Mouse (Mus musculus): ENCODE measurements around the gene Plekha6. TPM values are rescaled to one million over a fixed set of nuclear protein-coding genes. Genes with fewer than 3 reads are reported as not detected.

The Plekha6 gene
- polyA plus RNA-seq, 1 experiment = 0.54 TPM

DNA sequence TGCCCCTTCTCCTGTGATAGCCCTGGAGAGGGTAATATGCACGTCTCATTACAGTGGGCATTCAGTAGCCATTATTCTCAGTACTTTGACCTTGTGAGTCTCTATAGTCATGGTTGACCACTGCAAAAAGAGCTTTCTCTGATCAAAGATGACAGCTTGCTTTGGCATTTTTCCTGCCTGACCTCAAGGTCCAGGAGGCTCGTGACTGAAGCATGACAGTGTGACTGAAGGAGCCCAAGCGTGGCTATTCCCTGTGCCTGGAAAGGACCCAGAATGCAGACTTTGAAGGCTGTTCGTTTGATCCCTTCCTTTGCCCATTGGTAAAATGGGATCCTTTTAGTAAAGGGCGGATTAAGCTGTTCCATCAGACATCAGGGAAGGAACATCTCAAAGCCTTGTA lies 71.9 kb downstream of the Plekha6 start:
- TF ChIP-seq GATA1 (IDR thresholded peaks at IDR 0.05; ENCODE audit: low read length) = no peak

GRCm38 (mm10) chr1:133236693-133237440 lies 72.9 kb downstream of the Plekha6 start:
- no peak for TF ChIP-seq GATA1 (IDR thresholded peaks at IDR 0.05; ENCODE audit: low read length)

- no peak for TF ChIP-seq GATA1 (IDR thresholded peaks at IDR 0.05; ENCODE audit: low read length)
These were observed 73.7 kb downstream of the Plekha6 start for GRCm38 (mm10) chr1:133237670-133238069.

DNA sequence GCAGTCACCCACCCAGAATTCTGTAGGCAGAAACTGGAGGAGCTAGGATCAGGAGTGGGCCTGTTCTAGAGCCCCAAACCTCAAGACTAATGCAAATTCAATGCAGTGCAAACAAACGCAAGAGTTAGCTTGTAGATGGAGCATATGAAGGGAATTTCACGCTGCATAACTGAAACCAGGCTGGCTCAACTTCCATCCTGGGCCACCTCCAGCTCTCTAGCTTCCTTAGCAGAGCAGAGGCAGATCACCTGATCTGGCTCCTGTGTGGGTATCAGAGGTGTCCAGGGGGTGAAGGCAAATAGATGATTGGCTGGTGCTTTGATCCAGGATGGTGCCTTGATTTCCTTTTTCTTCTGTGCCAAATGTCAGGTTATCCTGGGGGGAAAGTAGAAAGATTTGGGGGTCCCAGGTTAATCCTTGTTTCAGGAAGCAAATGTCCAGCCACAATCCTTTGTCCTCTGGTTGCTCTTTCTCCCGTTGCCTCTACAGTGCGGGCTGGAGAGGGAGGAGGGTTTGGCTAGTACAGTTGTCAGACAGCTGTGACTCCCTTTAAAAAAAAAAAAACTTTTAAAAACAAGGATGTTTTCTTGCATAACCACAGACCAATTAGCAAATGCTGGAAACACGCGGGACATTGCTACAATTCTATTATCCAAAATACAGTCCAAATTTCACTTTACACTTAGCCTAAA lies 75.3 kb downstream of the Plekha6 start:
- no peak for TF ChIP-seq GATA1 (IDR thresholded peaks at IDR 0.05; ENCODE audit: low read length)

DNA sequence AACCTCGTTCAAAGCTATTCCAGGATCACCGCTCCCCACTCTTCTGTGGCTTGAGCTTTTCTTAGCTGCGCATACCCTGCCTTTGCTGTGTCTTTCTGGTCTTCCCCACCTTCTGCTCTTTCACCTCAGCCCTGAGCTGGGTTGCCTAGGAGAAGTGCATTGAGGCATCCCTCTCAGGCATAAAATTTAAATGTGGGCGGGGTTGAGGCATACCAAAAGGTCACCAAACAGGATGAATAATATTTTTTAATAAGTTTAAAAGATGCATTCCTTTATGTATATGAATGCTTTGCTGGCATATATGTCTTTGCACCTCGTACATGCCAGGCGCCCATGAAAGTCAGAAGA lies 75.8 kb downstream of the Plekha6 start:
- no peak for TF ChIP-seq GATA1 (IDR thresholded peaks at IDR 0.05; ENCODE audit: low read length)

DNA sequence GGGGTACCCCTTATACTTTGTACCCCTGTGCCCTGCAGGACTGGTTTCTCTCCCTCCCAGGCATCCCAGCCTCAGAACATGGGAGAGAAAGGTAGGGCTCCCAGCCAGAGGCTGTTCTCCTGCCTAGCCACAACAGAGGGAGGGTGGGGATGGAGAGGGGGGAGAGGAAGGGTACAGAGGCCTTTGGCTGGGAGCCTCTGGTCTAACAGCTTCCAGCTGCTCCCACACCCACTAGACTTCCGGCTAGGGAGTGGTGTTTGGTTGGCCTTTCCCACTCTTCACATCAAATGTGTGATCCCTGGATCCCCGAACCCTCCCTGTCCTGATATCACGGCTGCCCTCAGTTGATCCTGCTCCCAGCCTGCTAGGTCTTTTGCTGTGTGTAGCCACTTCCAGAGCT lies 76.9 kb downstream of the Plekha6 start:
- TF ChIP-seq GATA1 (IDR thresholded peaks at IDR 0.05; ENCODE audit: low read length) = no peak

GRCm38 (mm10) chr1:133244668-133245067 lies 80.7 kb downstream of the Plekha6 start:
- peak; percentile 96 for TF ChIP-seq GATA1 (IDR thresholded peaks at IDR 0.05; ENCODE audit: low read length)

DNA sequence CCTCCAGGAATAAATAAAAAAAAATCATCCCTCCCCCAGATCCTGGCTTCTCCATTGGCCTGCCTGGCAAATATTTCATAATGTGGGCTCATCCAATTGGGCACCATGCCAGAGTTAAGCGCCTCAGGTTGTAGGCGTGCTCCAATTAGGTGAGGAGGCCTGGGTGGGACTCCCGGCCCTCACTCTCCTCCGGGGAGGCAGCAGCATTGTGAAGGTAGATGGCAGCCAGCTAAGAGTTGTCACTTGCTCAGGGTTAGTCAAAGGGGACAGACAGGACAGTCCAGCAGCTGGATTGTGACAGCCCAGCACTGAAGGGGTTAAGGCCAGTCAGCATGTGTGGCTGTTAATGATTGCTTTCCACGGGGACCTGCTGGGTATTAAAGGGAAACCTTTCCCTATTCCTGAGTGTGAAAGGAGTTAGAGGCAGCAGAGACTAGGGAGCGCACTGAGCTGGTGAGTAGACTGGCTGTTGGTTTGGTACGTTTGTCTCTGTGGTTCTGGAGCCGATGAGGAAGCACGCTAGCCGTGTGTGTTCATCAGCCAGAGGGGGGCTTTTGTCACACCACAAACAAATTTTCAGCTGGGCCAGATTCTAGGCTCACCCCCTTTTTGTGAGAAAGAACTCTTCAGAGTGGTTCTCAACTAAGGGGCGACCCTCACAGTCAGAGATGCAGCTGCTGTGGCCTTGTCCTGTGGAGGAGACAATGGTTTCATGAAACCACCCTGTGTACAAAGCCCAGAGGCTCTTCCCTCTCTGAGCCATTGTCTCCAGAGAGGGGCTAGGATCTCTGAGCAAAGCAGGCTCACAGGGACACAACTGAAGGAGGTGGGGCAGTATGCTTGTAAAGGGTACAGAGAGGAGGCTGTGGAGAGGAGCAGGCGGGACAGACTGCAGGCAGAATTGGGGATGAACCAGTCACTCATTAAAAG lies 81.9 kb downstream of the Plekha6 start:
- TF ChIP-seq GATA1 (IDR thresholded peaks at IDR 0.05; ENCODE audit: low read length) = no peak

DNA sequence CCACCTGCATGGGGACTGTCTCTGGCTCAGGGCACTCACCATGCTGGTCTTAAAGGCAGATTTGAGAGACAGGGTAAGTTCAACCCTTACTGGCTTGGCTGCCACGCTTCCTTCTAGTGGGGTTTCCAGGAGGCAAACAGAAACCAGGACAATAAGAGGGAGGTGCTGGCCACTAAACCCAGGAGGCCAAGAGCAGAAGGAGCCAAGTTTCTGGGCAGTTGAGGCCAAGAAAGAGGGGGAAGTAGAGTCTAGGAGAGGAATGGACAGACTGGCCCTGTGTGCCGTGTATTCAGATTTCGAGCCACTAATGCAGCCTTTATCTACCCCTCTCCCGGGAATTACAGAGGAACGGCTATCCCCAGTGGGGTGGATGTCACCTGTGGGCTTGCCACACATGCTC lies 83.2 kb downstream of the Plekha6 start:
- TF ChIP-seq GATA1 (IDR thresholded peaks at IDR 0.05; ENCODE audit: low read length) = no peak

DNA sequence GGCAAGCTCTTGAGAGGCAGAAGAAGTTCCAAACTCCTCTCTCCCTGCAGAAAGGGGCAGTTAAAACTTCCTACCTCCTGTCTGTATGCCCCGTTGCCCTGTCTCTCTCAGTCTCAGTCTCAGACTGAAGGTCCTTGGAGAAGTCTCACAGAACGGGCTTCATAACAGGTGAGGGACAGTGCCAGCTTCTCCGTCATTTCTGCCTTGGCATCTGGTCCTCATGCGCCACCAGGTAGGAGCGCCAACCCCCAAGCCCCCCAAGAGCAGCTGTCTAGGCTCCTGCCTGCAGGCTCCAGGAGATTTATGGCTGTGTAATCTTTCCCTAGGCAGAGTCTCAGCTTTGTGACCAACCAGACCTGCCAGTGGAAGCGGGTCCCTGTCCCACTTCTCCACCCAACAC lies 86.8 kb downstream of the Plekha6 start:
- no peak for TF ChIP-seq GATA1 (IDR thresholded peaks at IDR 0.05; ENCODE audit: low read length)

- no peak for TF ChIP-seq GATA1 (IDR thresholded peaks at IDR 0.05; ENCODE audit: low read length)
These were observed 87.6 kb downstream of the Plekha6 start for GRCm38 (mm10) chr1:133251625-133252034.

DNA sequence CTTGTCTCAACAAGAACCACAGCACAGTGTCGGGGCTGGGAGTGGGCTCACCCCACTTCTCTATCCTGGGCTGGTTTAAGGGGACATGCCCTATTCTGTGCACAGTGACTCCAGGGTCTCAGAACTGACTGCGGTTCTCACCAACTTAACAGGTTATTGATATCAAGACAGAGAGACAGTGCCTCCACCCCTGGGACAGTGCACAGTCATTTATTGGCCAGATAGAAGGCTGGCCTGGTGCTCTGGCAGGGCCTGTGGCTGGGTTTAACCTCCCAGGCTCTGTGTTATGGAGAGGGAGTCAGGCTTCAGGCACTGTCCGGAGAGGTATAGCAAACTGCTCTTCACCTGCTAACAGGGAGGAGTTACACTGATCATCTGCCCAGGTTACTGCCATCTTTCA lies 88.2 kb downstream of the Plekha6 start:
- TF ChIP-seq GATA1 (IDR thresholded peaks at IDR 0.05; ENCODE audit: low read length) = no peak

DNA sequence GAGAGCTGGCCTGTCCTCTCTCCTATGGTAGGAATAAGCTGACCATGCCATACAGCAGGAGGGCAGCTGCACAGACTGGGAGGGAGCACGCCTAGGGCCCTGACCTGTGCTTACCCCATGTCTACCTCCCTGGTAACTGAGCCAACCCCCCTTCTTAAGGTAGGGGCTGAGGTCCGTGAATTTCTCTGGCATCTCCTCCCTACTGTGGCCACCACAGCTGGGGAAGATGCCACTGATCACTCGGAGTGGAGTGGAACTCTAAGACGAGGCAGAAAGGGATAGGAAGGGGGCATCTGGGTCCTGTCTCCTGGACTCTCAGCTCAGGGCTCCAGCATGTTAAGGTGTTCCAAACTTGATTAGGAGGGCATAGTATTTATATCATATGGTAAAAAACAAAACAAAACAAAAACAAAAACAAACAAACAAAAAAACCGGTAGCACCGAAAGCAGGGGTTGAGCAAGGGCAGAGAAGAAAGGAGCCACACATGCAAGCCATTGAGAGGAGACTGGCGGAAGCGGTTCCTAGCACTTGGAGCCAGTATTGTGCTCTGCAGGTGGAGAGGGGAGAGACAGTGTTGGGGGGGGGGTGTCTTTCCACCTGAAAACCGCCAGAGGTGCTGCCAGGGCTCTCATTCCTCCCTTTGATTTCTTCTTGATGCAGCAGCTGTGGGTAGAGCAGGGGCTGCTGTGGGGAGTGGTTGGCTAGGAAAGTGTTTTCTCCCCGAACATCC lies 89.0 kb downstream of the Plekha6 start:
- no peak for TF ChIP-seq GATA1 (IDR thresholded peaks at IDR 0.05; ENCODE audit: low read length)

- TF ChIP-seq GATA1 (IDR thresholded peaks at IDR 0.05; ENCODE audit: low read length) = no peak
These were observed 89.5 kb downstream of the Plekha6 start for GRCm38 (mm10) chr1:133253532-133253866.

- TF ChIP-seq GATA1 (IDR thresholded peaks at IDR 0.05; ENCODE audit: low read length) = no peak
These were observed 90.2 kb downstream of the Plekha6 start for GRCm38 (mm10) chr1:133254226-133254625.
